Mouse (Mus musculus) intestine, embryonic 15.5 days (tissue): ENCODE results near the gene Rell1. TPM values are rescaled to one million over a fixed set of nuclear protein-coding genes. Genes with fewer than 3 reads are reported as not detected.
A peak's percentile ranks its signal among the peaks of the same experiment; 100 is the strongest.

ENCODE experiments used
- ATAC-seq: fragments of 200-750 bp; cut with Nextera tagmentation; 2 replicates; pipeline ENCODE4 v1.8.0; 2017; ENCODE audit warnings: moderate TSS enrichment, moderate library complexity
- H3K27ac ChIP-seq: fragments of 300-500 bp; sonication (generic); 2 replicates; pipeline ENCODE4 v1.5.1; 2015; ENCODE audit warnings: mild to moderate bottlenecking, inconsistent platforms
- H3K27me3 ChIP-seq: fragments of 300-500 bp; sonication (generic); replicated peaks from 2 replicates; pipeline ENCODE4 v1.6.1; 2015; ENCODE audit warnings: inconsistent platforms
- H3K36me3 ChIP-seq: fragments of 300-500 bp; sonication (generic); 2 replicates; pipeline ENCODE4 v1.6.1; 2015; ENCODE audit warnings: inconsistent platforms
- H3K4me1 ChIP-seq: fragments of 300-500 bp; sonication (generic); replicated peaks from 2 replicates; pipeline ENCODE4 v1.6.1; 2015; ENCODE audit warnings: inconsistent platforms
- H3K4me2 ChIP-seq: fragments of 300-500 bp; sonication (generic); replicated peaks from 2 replicates; pipeline ENCODE4 v1.6.1; 2015; ENCODE audit warnings: mild to moderate bottlenecking, inconsistent platforms
- H3K4me3 ChIP-seq: fragments of 300-500 bp; sonication (generic); replicated peaks from 2 replicates; pipeline ENCODE4 v1.5.1; 2015; ENCODE audit warnings: inconsistent platforms
- H3K9ac ChIP-seq: fragments of 300-500 bp; sonication (generic); 2 replicates; pipeline ENCODE4 v1.6.1; 2015; ENCODE audit warnings: inconsistent platforms
- H3K9me3 ChIP-seq: fragments of 300-500 bp; sonication (generic); 2 replicates; pipeline ENCODE4 v1.6.1; 2016; ENCODE audit warnings: inconsistent platforms
- WGBS: fragments of 180-500 bp; shearing (Covaris S2); methylation state at CpG from one replicate; pipeline ENCODE4 v1.1.7; 2015; 5-methylcytosine and 5-hydroxymethylcytosine counted together
- polyA plus RNA-seq: library from polyadenylated mRNA; unstranded; fragments of >200 nt; fragmentation: Nextera tagmentation; extraction: Ambion mirVana; gene quantifications from 2 replicates; pipeline ENCODE4 v1.2.1, GENCODE M21; 2015

Rell1 gene
- polyA plus RNA-seq, 1 experiment from 2014 or later, result 19.0 TPM

- peak; percentile 68 for ATAC-seq
- Histone ChIP-seq H3K4me3 (no peak overlapping the region), H3K27ac (no peak overlapping the region), H3K4me2 (no peak overlapping the region), H3K9me3 (no peaks in the 10 kb centered on the region), H3K36me3 (no peaks in the 10 kb centered on the region), H3K4me1 (no peaks in the 10 kb centered on the region), H3K27me3 (no peaks in the 10 kb centered on the region), H3K9ac (no peak overlapping the region)
- 37% methylated on average over 6 of the region's 6 CpGs for WGBS
Observed at GRCm38 (mm10) chr5:63886709-63887108, 82.0 kb downstream of the Rell1 start.

- peak; percentile 19; the same call in 1 of the 2 replicates for ATAC-seq
Observed at GRCm38 (mm10) chr5:63886292-63886691, 82.4 kb downstream of the Rell1 start.

GRCm38 (mm10) chr5:63879026-63879425, 89.7 kb downstream of the Rell1 start:
- Histone ChIP-seq H3K27ac (no peak overlapping the region), H3K27me3 (no peaks in the 10 kb centered on the region), H3K36me3 (no peaks in the 10 kb centered on the region), H3K9me3 (no peaks in the 10 kb centered on the region), H3K4me1 (no peaks in the 10 kb centered on the region), H3K4me2 (no peak overlapping the region), H3K4me3 (no peak overlapping the region), H3K9ac (no peak overlapping the region)
- ATAC-seq, result no peak
- WGBS, result 80% methylated on average over 10 of the region's 10 CpGs

More at GRCm38 (mm10) chr5:63886292-63886691, 82.4 kb downstream of the Rell1 start:
- Histone ChIP-seq H3K9me3 (no peaks in the 10 kb centered on the region), H3K36me3 (no peaks in the 10 kb centered on the region), H3K27ac (no peak overlapping the region), H3K4me2 (no peak overlapping the region), H3K27me3 (no peaks in the 10 kb centered on the region), H3K4me3 (no peak overlapping the region), H3K9ac (no peak overlapping the region), H3K4me1 (no peaks in the 10 kb centered on the region)
- WGBS, result 86% methylated on average over 5 of the region's 5 CpGs

GRCm38 (mm10) chr5:63876081-63876480, 92.6 kb downstream of the Rell1 start:
- Histone ChIP-seq H3K4me3 (no peak overlapping the region), H3K36me3 (no peaks in the 10 kb centered on the region), H3K4me2 (no peak overlapping the region), H3K27ac (no peak overlapping the region), H3K4me1 (no peaks in the 10 kb centered on the region), H3K9me3 (no peaks in the 10 kb centered on the region), H3K27me3 (no peaks in the 10 kb centered on the region), H3K9ac (no peak overlapping the region)
- ATAC-seq, result no peak
- 87% methylated on average over 4 of the region's 4 CpGs for WGBS

GRCm38 (mm10) chr5:63874880-63875279, 93.8 kb downstream of the Rell1 start:
- 41% methylated on average over 16 of the region's 16 CpGs for WGBS
- peak; percentile 87 for ATAC-seq
- no peaks in the 10 kb centered on the region for H3K36me3 ChIP-seq
- H3K9ac ChIP-seq, result no peak overlapping the region
- no peak overlapping the region for H3K27ac ChIP-seq
- no peak overlapping the region for H3K4me3 ChIP-seq
- H3K27me3 ChIP-seq, result no peaks in the 10 kb centered on the region
- no peaks in the 10 kb centered on the region for H3K9me3 ChIP-seq
- no peak overlapping the region for H3K4me2 ChIP-seq
- no peaks in the 10 kb centered on the region for H3K4me1 ChIP-seq

- Histone ChIP-seq H3K4me2 (no peak overlapping the region), H3K4me3 (no peak overlapping the region), H3K4me1 (no peaks in the 10 kb centered on the region), H3K9me3 (no peaks in the 10 kb centered on the region), H3K27me3 (no peaks in the 10 kb centered on the region), H3K9ac (no peak overlapping the region), H3K36me3 (no peaks in the 10 kb centered on the region), H3K27ac (no peak overlapping the region)
- WGBS, result 68% methylated on average over 17 of the region's 17 CpGs
- ATAC-seq, result no peak
Observed at GRCm38 (mm10) chr5:63872176-63872932, 96.3 kb downstream of the Rell1 start.

GRCm38 (mm10) chr5:63867421-63867820, 101.3 kb downstream of the Rell1 start:
- no peak overlapping the region for H3K27ac ChIP-seq
- H3K4me2 ChIP-seq, result no peak overlapping the region

GRCm38 (mm10) chr5:63858901-63859300, 109.8 kb downstream of the Rell1 start:
- no peak for ATAC-seq
- Histone ChIP-seq H3K36me3 (no peaks in the 10 kb centered on the region), H3K4me2 (no peak overlapping the region), H3K27me3 (no peaks in the 10 kb centered on the region), H3K9me3 (no peaks in the 10 kb centered on the region), H3K4me3 (no peak overlapping the region), H3K9ac (no peak overlapping the region), H3K4me1 (no peaks in the 10 kb centered on the region), H3K27ac (no peak overlapping the region)
- 87% methylated on average over 8 of the region's 8 CpGs for WGBS

More at GRCm38 (mm10) chr5:63867421-63867820, 101.3 kb downstream of the Rell1 start:
- Histone ChIP-seq H3K4me1 (peaks cover 3% of the 10 kb centered on the region; the same call in 1 of the 2 replicates), H3K9me3 (no peaks in the 10 kb centered on the region), H3K9ac (no peak overlapping the region), H3K27me3 (no peaks in the 10 kb centered on the region), H3K4me3 (no peak overlapping the region), H3K36me3 (no peaks in the 10 kb centered on the region)
- 34% methylated on average over 3 of the region's 3 CpGs for WGBS
- ATAC-seq, result no peak

Other genes starting within 250 kb of the Rell1 start
- 44.5 and 45.9 TPM in 2 replicates for gene 0610040J01Rik, start 156.5 kb downstream of the Rell1 start, polyA plus RNA-seq
- gene Pgm2, start 124.1 kb upstream of the Rell1 start, polyA plus RNA-seq, result 35.4 and 39.7 TPM in 2 replicates
- 32.1 and 32.3 TPM in 2 replicates for gene Tbc1d1, start 187.4 kb upstream of the Rell1 start, polyA plus RNA-seq